Mouse (Mus musculus): ENCODE results near the gene Armc3. TPM values are rescaled to one million over a fixed set of nuclear protein-coding genes. Genes with fewer than 3 reads are reported as not detected.
A peak's percentile ranks its signal among the peaks of the same experiment; 100 is the strongest.

The Armc3 gene
- polyA plus RNA-seq, 1 experiment from 2014 or later, result 2.0 TPM

GRCm38 (mm10) chr2:19201682-19202081, 2.6 kb downstream of the Armc3 start:
- Histone ChIP-seq H3K4me3 (ENCODE audit: low read length) (no peak overlapping the region), H3K4me2 (ENCODE audit: low read depth, low read length) (no peak overlapping the region), H3K36me3 (ENCODE audit: control insufficient read depth, insufficient read depth, low read length) (no peaks in the 10 kb centered on the region), H3K4me1 (replicated peaks; ENCODE audit: control insufficient read depth, insufficient read depth, low read length) (peaks cover 9% of the 10 kb centered on the region), H3K9ac (ENCODE audit: low read length) (no peak overlapping the region), H3K27me3 (ENCODE audit: control insufficient read depth, insufficient read depth, low read depth, low read length) (no peaks in the 10 kb centered on the region), H3K9me3 (ENCODE audit: control insufficient read depth, low read length) (no peaks in the 10 kb centered on the region), H3K27ac (ENCODE audit: low read length) (no peak overlapping the region)
- peak; percentile 71 for ATAC-seq (ENCODE audit: low read depth)
- 35% methylated on average over 2 of the region's 2 CpGs for WGBS

GRCm38 (mm10) chr2:19234305-19234704, 35.2 kb downstream of the Armc3 start:
- Histone ChIP-seq H3K4me2 (ENCODE audit: low read depth, low read length) (no peak overlapping the region), H3K9ac (ENCODE audit: low read length) (no peak overlapping the region), H3K27ac (ENCODE audit: low read length) (no peak overlapping the region), H3K9me3 (ENCODE audit: control insufficient read depth, low read length) (no peaks in the 10 kb centered on the region), H3K27me3 (ENCODE audit: control insufficient read depth, insufficient read depth, low read depth, low read length) (no peaks in the 10 kb centered on the region), H3K4me1 (replicated peaks; ENCODE audit: control insufficient read depth, insufficient read depth, low read length) (no peaks in the 10 kb centered on the region), H3K36me3 (ENCODE audit: control insufficient read depth, insufficient read depth, low read length) (no peaks in the 10 kb centered on the region), H3K4me3 (ENCODE audit: low read length) (no peak overlapping the region)
- 71% methylated on average over 5 of the region's 5 CpGs for WGBS
- ATAC-seq (ENCODE audit: low read depth), result no peak

- Histone ChIP-seq H3K36me3 (ENCODE audit: control insufficient read depth, insufficient read depth, low read length) (no peaks in the 10 kb centered on the region), H3K4me3 (ENCODE audit: low read length) (no peak overlapping the region), H3K27me3 (ENCODE audit: control insufficient read depth, insufficient read depth, low read depth, low read length) (no peaks in the 10 kb centered on the region), H3K9ac (ENCODE audit: low read length) (no peak overlapping the region), H3K9me3 (ENCODE audit: control insufficient read depth, low read length) (no peaks in the 10 kb centered on the region), H3K4me2 (ENCODE audit: low read depth, low read length) (no peak overlapping the region), H3K27ac (ENCODE audit: low read length) (no peak overlapping the region), H3K4me1 (replicated peaks; ENCODE audit: control insufficient read depth, insufficient read depth, low read length) (no peaks in the 10 kb centered on the region)
- 87% methylated on average over 2 of the region's 2 CpGs for WGBS
- ATAC-seq (ENCODE audit: low read depth), result no peak
These were observed 36.1 kb downstream of the Armc3 start for GRCm38 (mm10) chr2:19235193-19235592.

- 63% methylated on average over 4 of the region's 4 CpGs for WGBS
- no peaks in the 10 kb centered on the region for H3K4me1 ChIP-seq (replicated peaks; ENCODE audit: control insufficient read depth, insufficient read depth, low read length)
- no peaks in the 10 kb centered on the region for H3K27me3 ChIP-seq (ENCODE audit: control insufficient read depth, insufficient read depth, low read depth, low read length)
- no peak overlapping the region for H3K9ac ChIP-seq (ENCODE audit: low read length)
- no peaks in the 10 kb centered on the region for H3K9me3 ChIP-seq (ENCODE audit: control insufficient read depth, low read length)
- H3K4me3 ChIP-seq (ENCODE audit: low read length), result no peak overlapping the region
- ATAC-seq (ENCODE audit: low read depth), result no peak
- H3K36me3 ChIP-seq (ENCODE audit: control insufficient read depth, insufficient read depth, low read length), result no peaks in the 10 kb centered on the region
- no peak overlapping the region for H3K27ac ChIP-seq (ENCODE audit: low read length)
- H3K4me2 ChIP-seq (ENCODE audit: low read depth, low read length), result no peak overlapping the region
These were observed 36.5 kb downstream of the Armc3 start for GRCm38 (mm10) chr2:19235614-19236013.

GRCm38 (mm10) chr2:19238771-19239170, 39.7 kb downstream of the Armc3 start:
- no peaks in the 10 kb centered on the region for H3K36me3 ChIP-seq (ENCODE audit: control insufficient read depth, insufficient read depth, low read length)
- H3K27me3 ChIP-seq (ENCODE audit: control insufficient read depth, insufficient read depth, low read depth, low read length), result no peaks in the 10 kb centered on the region
- H3K4me2 ChIP-seq (ENCODE audit: low read depth, low read length), result no peak overlapping the region
- H3K4me1 ChIP-seq (replicated peaks; ENCODE audit: control insufficient read depth, insufficient read depth, low read length), result no peaks in the 10 kb centered on the region
- H3K9ac ChIP-seq (ENCODE audit: low read length), result no peak overlapping the region
- WGBS, result 54% methylated on average over 2 of the region's 2 CpGs
- H3K9me3 ChIP-seq (ENCODE audit: control insufficient read depth, low read length), result no peaks in the 10 kb centered on the region
- H3K4me3 ChIP-seq (ENCODE audit: low read length), result no peak overlapping the region
- no peak overlapping the region for H3K27ac ChIP-seq (ENCODE audit: low read length)
- no peak for ATAC-seq (ENCODE audit: low read depth)

- Histone ChIP-seq H3K36me3 (ENCODE audit: control insufficient read depth, insufficient read depth, low read length) (no peaks in the 10 kb centered on the region), H3K27ac (ENCODE audit: low read length) (no peak overlapping the region), H3K9me3 (ENCODE audit: control insufficient read depth, low read length) (peaks cover 4% of the 10 kb centered on the region; the same call in 1 of the 2 replicates), H3K27me3 (ENCODE audit: control insufficient read depth, insufficient read depth, low read depth, low read length) (no peaks in the 10 kb centered on the region), H3K9ac (ENCODE audit: low read length) (no peak overlapping the region), H3K4me2 (ENCODE audit: low read depth, low read length) (no peak overlapping the region), H3K4me1 (replicated peaks; ENCODE audit: control insufficient read depth, insufficient read depth, low read length) (no peaks in the 10 kb centered on the region), H3K4me3 (ENCODE audit: low read length) (no peak overlapping the region)
- no peak for ATAC-seq (ENCODE audit: low read depth)
- WGBS, result 81% methylated on average over 11 of the region's 11 CpGs
These were observed 50.5 kb downstream of the Armc3 start for GRCm38 (mm10) chr2:19249611-19250010.

GRCm38 (mm10) chr2:19255037-19255436, 55.9 kb downstream of the Armc3 start:
- Histone ChIP-seq H3K9me3 (ENCODE audit: control insufficient read depth, low read length) (peaks cover 3% of the 10 kb centered on the region; the same call in 1 of the 2 replicates), H3K9ac (ENCODE audit: low read length) (no peak overlapping the region), H3K4me3 (ENCODE audit: low read length) (no peak overlapping the region), H3K27ac (ENCODE audit: low read length) (no peak overlapping the region), H3K27me3 (ENCODE audit: control insufficient read depth, insufficient read depth, low read depth, low read length) (no peaks in the 10 kb centered on the region), H3K4me2 (ENCODE audit: low read depth, low read length) (no peak overlapping the region), H3K4me1 (replicated peaks; ENCODE audit: control insufficient read depth, insufficient read depth, low read length) (no peaks in the 10 kb centered on the region), H3K36me3 (ENCODE audit: control insufficient read depth, insufficient read depth, low read length) (no peaks in the 10 kb centered on the region)
- 70% methylated on average over 3 of the region's 3 CpGs for WGBS
- ATAC-seq (ENCODE audit: low read depth), result no peak

- H3K27me3 ChIP-seq (ENCODE audit: control insufficient read depth, insufficient read depth, low read depth, low read length), result no peaks in the 10 kb centered on the region
- peaks cover 3% of the 10 kb centered on the region; the same call in 1 of the 2 replicates for H3K9me3 ChIP-seq (ENCODE audit: control insufficient read depth, low read length)
- ATAC-seq (ENCODE audit: low read depth), result no peak
- no peaks in the 10 kb centered on the region for H3K36me3 ChIP-seq (ENCODE audit: control insufficient read depth, insufficient read depth, low read length)
- H3K4me3 ChIP-seq (ENCODE audit: low read length), result no peak overlapping the region
- no peaks in the 10 kb centered on the region for H3K4me1 ChIP-seq (replicated peaks; ENCODE audit: control insufficient read depth, insufficient read depth, low read length)
- no peak overlapping the region for H3K4me2 ChIP-seq (ENCODE audit: low read depth, low read length)
- H3K9ac ChIP-seq (ENCODE audit: low read length), result no peak overlapping the region
- no peak overlapping the region for H3K27ac ChIP-seq (ENCODE audit: low read length)
These were observed 58.2 kb downstream of the Armc3 start for GRCm38 (mm10) chr2:19257255-19257654.

- Histone ChIP-seq H3K27me3 (ENCODE audit: control insufficient read depth, insufficient read depth, low read depth, low read length) (no peaks in the 10 kb centered on the region), H3K4me3 (ENCODE audit: low read length) (no peak overlapping the region), H3K4me1 (replicated peaks; ENCODE audit: control insufficient read depth, insufficient read depth, low read length) (no peaks in the 10 kb centered on the region), H3K27ac (ENCODE audit: low read length) (no peak overlapping the region), H3K4me2 (ENCODE audit: low read depth, low read length) (no peak overlapping the region), H3K9ac (ENCODE audit: low read length) (no peak overlapping the region), H3K9me3 (ENCODE audit: control insufficient read depth, low read length) (no peaks in the 10 kb centered on the region), H3K36me3 (ENCODE audit: control insufficient read depth, insufficient read depth, low read length) (no peaks in the 10 kb centered on the region)
- 86% methylated on average over 6 of the region's 6 CpGs for WGBS
- ATAC-seq (ENCODE audit: low read depth), result no peak
These were observed 61.3 kb downstream of the Armc3 start for GRCm38 (mm10) chr2:19260399-19260798.

- Histone ChIP-seq H3K9me3 (ENCODE audit: control insufficient read depth, low read length) (no peaks in the 10 kb centered on the region), H3K27ac (ENCODE audit: low read length) (no peak overlapping the region), H3K9ac (ENCODE audit: low read length) (no peak overlapping the region), H3K27me3 (ENCODE audit: control insufficient read depth, insufficient read depth, low read depth, low read length) (no peaks in the 10 kb centered on the region), H3K4me2 (ENCODE audit: low read depth, low read length) (no peak overlapping the region), H3K36me3 (ENCODE audit: control insufficient read depth, insufficient read depth, low read length) (no peaks in the 10 kb centered on the region), H3K4me3 (ENCODE audit: low read length) (no peak overlapping the region), H3K4me1 (replicated peaks; ENCODE audit: control insufficient read depth, insufficient read depth, low read length) (no peaks in the 10 kb centered on the region)
- 52% methylated on average over 5 of the region's 5 CpGs for WGBS
- ATAC-seq (ENCODE audit: low read depth), result no peak
These were observed 64.3 kb downstream of the Armc3 start for GRCm38 (mm10) chr2:19263375-19263774.

All from lung, embryonic 16.5 days (tissue).